Mouse (Mus musculus): ENCODE measurements around the gene Map4k1. TPM values are rescaled to one million over a fixed set of nuclear protein-coding genes. Genes with fewer than 3 reads are reported as not detected.
A peak's percentile ranks its signal among the peaks of the same experiment; 100 is the strongest.

Gene Map4k1
- total and polyA plus RNA-seq, 3 experiments: 0.91 to 3.4 (median 1.1) TPM

DNA sequence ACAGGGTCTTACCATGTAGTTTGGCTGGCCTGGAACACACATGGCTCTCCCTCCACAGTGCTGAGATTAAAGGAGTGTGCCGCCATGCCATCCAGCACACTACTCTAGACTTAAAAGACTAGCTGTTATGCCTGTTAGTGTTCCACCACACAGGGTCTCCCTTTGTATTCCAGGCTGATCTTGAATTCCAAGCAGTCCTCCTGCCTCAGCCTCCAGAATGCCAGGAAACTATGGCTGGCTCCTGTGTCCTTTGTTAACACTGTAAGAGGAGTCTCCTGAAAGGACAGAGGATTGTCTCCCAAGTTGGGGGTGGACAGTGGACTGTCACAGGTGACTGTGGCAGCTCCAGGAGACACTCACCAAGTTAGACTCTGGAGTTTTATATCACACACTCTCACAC is 12.6 kb upstream of the Map4k1 start:
- intact Hi-C loops (cut with DNase I): no loop called here
- no peaks in the 10 kb centered on the region for H3K27me3 ChIP-seq (ENCODE audit: control insufficient read depth, insufficient read depth, low read length)
- no peak for DNase-seq
- WGBS: 100% methylated on average over 1 of the region's 1 CpGs
- TF ChIP-seq EP300 (IDR thresholded peaks at IDR 0.05; ENCODE audit: insufficient read depth, low read depth, low read length) (no peak), CTCF (IDR thresholded peaks at IDR 0.05) (no peak), POLR2A (IDR thresholded peaks at IDR 0.05; ENCODE audit: insufficient read depth, low read depth, low read length) (no peak)
- peaks cover 7% of the 10 kb centered on the region for H3K4me1 ChIP-seq (ENCODE audit: control insufficient read depth, insufficient read depth, low read length)
- H3K27ac ChIP-seq: no peak overlapping the region
- no peak overlapping the region for H3K9ac ChIP-seq (ENCODE audit: low read depth, low read length)
- H3K79me2 ChIP-seq (replicated peaks; ENCODE audit: control insufficient read depth, insufficient read depth, low read length): no peaks in the 10 kb centered on the region
- H3K4me3 ChIP-seq: no peak overlapping the region
- no peaks in the 10 kb centered on the region for H3K36me3 ChIP-seq (ENCODE audit: control insufficient read depth, insufficient read depth, low read length)

GRCm38 (mm10) chr7:28969672-28970394 is 12.0 kb upstream of the Map4k1 start:
- DNase-seq: no peak
- no peak for TF ChIP-seq EP300 (IDR thresholded peaks at IDR 0.05; ENCODE audit: insufficient read depth, low read depth, low read length)
- TF ChIP-seq POLR2A (IDR thresholded peaks at IDR 0.05; ENCODE audit: insufficient read depth, low read depth, low read length): no peak
- TF ChIP-seq CTCF (IDR thresholded peaks at IDR 0.05): no peak
- whole genome bisulfite sequencing: 51% methylated on average over 12 of the region's 12 CpGs
- Histone ChIP-seq H3K79me2 (replicated peaks; ENCODE audit: control insufficient read depth, insufficient read depth, low read length) (no peaks in the 10 kb centered on the region), H3K4me1 (ENCODE audit: control insufficient read depth, insufficient read depth, low read length) (peaks cover 7% of the 10 kb centered on the region), H3K27ac (no peak overlapping the region), H3K36me3 (ENCODE audit: control insufficient read depth, insufficient read depth, low read length) (no peaks in the 10 kb centered on the region), H3K9ac (ENCODE audit: low read depth, low read length) (no peak overlapping the region), H3K27me3 (ENCODE audit: control insufficient read depth, insufficient read depth, low read length) (no peaks in the 10 kb centered on the region), H3K4me3 (no peak overlapping the region)
- intact Hi-C loops (cut with DNase I): loop anchor here (5.0 kb wide), 2 partner anchors 33 to 193 kb away; no protein-coding TSS in a partner anchor

DNA sequence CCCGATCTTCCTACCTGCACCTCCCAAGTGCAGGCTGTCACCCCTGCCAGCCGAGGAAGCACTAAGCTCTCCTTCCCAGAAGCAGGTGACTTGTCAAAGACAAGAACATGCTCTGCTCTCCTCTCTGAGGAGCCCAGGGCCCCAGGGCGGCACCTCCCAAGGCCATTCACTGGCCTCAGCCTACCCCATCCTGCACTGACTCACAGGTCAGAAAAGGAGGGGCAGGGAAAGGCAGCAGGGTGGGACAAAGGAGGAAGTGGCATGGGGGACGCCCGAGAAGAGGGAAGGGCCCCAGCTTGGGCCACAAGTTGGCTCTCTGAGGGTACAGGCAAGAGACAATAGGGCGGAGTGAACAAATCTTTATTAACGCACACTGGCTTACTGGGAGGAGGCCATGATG is 10.8 kb upstream of the Map4k1 start:
- no peaks in the 10 kb centered on the region for H3K36me3 ChIP-seq (ENCODE audit: control insufficient read depth, insufficient read depth, low read length)
- H3K4me1 ChIP-seq (ENCODE audit: control insufficient read depth, insufficient read depth, low read length): peaks cover 7% of the 10 kb centered on the region
- H3K79me2 ChIP-seq (replicated peaks; ENCODE audit: control insufficient read depth, insufficient read depth, low read length): no peaks in the 10 kb centered on the region
- WGBS: 78% methylated on average over 7 of the region's 7 CpGs
- H3K27me3 ChIP-seq (ENCODE audit: control insufficient read depth, insufficient read depth, low read length): no peaks in the 10 kb centered on the region
- no peak overlapping the region for H3K9ac ChIP-seq (ENCODE audit: low read depth, low read length)
- DNase-seq: no peak
- no peak for TF ChIP-seq EP300 (IDR thresholded peaks at IDR 0.05; ENCODE audit: insufficient read depth, low read depth, low read length)
- TF ChIP-seq CTCF (IDR thresholded peaks at IDR 0.05): no peak
- no peak for TF ChIP-seq POLR2A (IDR thresholded peaks at IDR 0.05; ENCODE audit: insufficient read depth, low read depth, low read length)
- H3K4me3 ChIP-seq: no peak overlapping the region
- H3K27ac ChIP-seq: peak overlapping the region; percentile 42
- intact Hi-C loops (cut with DNase I): loop anchor here (5.0 kb wide), 2 partner anchors 34 to 194 kb away; no protein-coding TSS in a partner anchor

- H3K4me3 ChIP-seq: no peak overlapping the region
- no peaks in the 10 kb centered on the region for H3K36me3 ChIP-seq (ENCODE audit: control insufficient read depth, insufficient read depth, low read length)
- DNase-seq: peak; percentile 50 to 64
- intact Hi-C loops (cut with DNase I): loop anchor here (2.0 to 5.0 kb wide), 3 partner anchors 35 to 195 kb away; no protein-coding TSS in a partner anchor
- TF ChIP-seq EP300 (IDR thresholded peaks at IDR 0.05; ENCODE audit: insufficient read depth, low read depth, low read length) (no peak), CTCF (IDR thresholded peaks at IDR 0.05) (no peak), POLR2A (IDR thresholded peaks at IDR 0.05; ENCODE audit: insufficient read depth, low read depth, low read length) (no peak)
- peak overlapping the region; percentile 42 for H3K27ac ChIP-seq
- peaks cover 7% of the 10 kb centered on the region for H3K4me1 ChIP-seq (ENCODE audit: control insufficient read depth, insufficient read depth, low read length)
- no peak overlapping the region for H3K9ac ChIP-seq (ENCODE audit: low read depth, low read length)
- WGBS: 17% methylated on average over 6 of the region's 6 CpGs
- no peaks in the 10 kb centered on the region for H3K79me2 ChIP-seq (replicated peaks; ENCODE audit: control insufficient read depth, insufficient read depth, low read length)
- H3K27me3 ChIP-seq (ENCODE audit: control insufficient read depth, insufficient read depth, low read length): no peaks in the 10 kb centered on the region
These were observed 10.0 kb upstream of the Map4k1 start for GRCm38 (mm10) chr7:28971770-28972269.

DNA sequence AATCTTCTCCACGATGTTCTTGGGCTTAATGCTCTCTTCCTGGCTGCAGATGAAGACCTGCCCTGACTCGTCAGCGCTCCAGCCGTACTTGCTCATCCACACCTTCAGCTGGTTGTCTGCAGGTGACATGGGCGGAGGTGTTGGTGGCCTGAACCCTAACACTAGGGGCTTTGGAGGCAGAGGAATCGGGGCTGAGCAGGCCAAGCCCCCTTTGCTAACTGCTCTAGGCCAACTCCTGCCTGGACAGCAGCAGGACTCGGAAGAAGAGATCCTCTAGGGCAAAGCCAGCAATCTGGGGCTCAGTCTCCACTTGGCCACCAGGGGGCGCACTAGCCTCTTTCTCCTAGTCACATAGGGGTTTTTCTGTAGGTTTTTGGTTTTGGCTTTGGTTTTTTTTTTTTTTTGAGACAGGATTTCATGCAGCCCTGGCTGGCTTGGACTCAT is 9.3 kb upstream of the Map4k1 start:
- H3K4me3 ChIP-seq: no peak overlapping the region
- H3K27ac ChIP-seq: peak overlapping the region; percentile 42
- H3K36me3 ChIP-seq (ENCODE audit: control insufficient read depth, insufficient read depth, low read length): no peaks in the 10 kb centered on the region
- H3K9ac ChIP-seq (ENCODE audit: low read depth, low read length): no peak overlapping the region
- intact Hi-C loops (cut with DNase I): loop anchor here (2.0 to 5.0 kb wide), 3 partner anchors 35 to 195 kb away; no protein-coding TSS in a partner anchor
- 0 out of 2 replicates have a peak, but pooled peaks have one; percentile 12 for TF ChIP-seq EP300 (IDR thresholded peaks at IDR 0.05; ENCODE audit: insufficient read depth, low read depth, low read length)
- TF ChIP-seq POLR2A (IDR thresholded peaks at IDR 0.05; ENCODE audit: insufficient read depth, low read depth, low read length): no peak
- peak; percentile 76 for TF ChIP-seq CTCF (IDR thresholded peaks at IDR 0.05)
- no peaks in the 10 kb centered on the region for H3K27me3 ChIP-seq (ENCODE audit: control insufficient read depth, insufficient read depth, low read length)
- H3K79me2 ChIP-seq (replicated peaks; ENCODE audit: control insufficient read depth, insufficient read depth, low read length): no peaks in the 10 kb centered on the region
- H3K4me1 ChIP-seq (ENCODE audit: control insufficient read depth, insufficient read depth, low read length): peaks cover 7% of the 10 kb centered on the region
- 64% methylated on average over 8 of the region's 8 CpGs for WGBS
- peak; percentile 75 to 81 for DNase-seq

GRCm38 (mm10) chr7:28973025-28973424 is 8.8 kb upstream of the Map4k1 start:
- intact Hi-C loops (cut with DNase I): loop anchor here (2.0 to 5.0 kb wide), 3 partner anchors 36 to 196 kb away; no protein-coding TSS in a partner anchor
- 77% methylated on average over 8 of the region's 8 CpGs for WGBS

More at GRCm38 (mm10) chr7:28973025-28973424, 8.8 kb upstream of the Map4k1 start:
- Histone ChIP-seq H3K79me2 (replicated peaks; ENCODE audit: control insufficient read depth, insufficient read depth, low read length) (no peaks in the 10 kb centered on the region), H3K4me1 (ENCODE audit: control insufficient read depth, insufficient read depth, low read length) (peaks cover 7% of the 10 kb centered on the region), H3K27ac (no peak overlapping the region; the same call in 1 of the 2 replicates), H3K36me3 (ENCODE audit: control insufficient read depth, insufficient read depth, low read length) (no peaks in the 10 kb centered on the region), H3K9ac (ENCODE audit: low read depth, low read length) (no peak overlapping the region), H3K27me3 (ENCODE audit: control insufficient read depth, insufficient read depth, low read length) (no peaks in the 10 kb centered on the region), H3K4me3 (no peak overlapping the region)
- no peak for DNase-seq
- TF ChIP-seq POLR2A (IDR thresholded peaks at IDR 0.05; ENCODE audit: insufficient read depth, low read depth, low read length) (no peak), CTCF (IDR thresholded peaks at IDR 0.05) (peak; percentile 42), EP300 (IDR thresholded peaks at IDR 0.05; ENCODE audit: insufficient read depth, low read depth, low read length) (no peak)

Data from heart, adult 2 months (tissue).